Mouse (Mus musculus) MEL (cell line): ENCODE results near the gene Igfbp6. TPM values are rescaled to one million over a fixed set of nuclear protein-coding genes. Genes with fewer than 3 reads are reported as not detected.

Experiments
- DNase-seq: peaks from one replicate; pipeline ENCODE4 v3.0.0; 2011; ENCODE audit warnings: low read depth, low spot score
- H3K27ac ChIP-seq: 2 replicates; pipeline ENCODE4 v1.5.1; 2012; ENCODE audit warnings: low read depth, mild to moderate bottlenecking, control low read depth, low read length, moderate library complexity; ENCODE audit not compliant: control insufficient read depth
- H3K27me3 ChIP-seq, 2 experiments: fragments of 150-350 bp in 1 of 2; sonication (generic) in 1 of 2; 2 replicates each; pipeline ENCODE4 v1.6.1; 2012; ENCODE audit warnings: low read length in 2 of 2, mild to moderate bottlenecking in 2 of 2, improper control_type of control experiment in 1 of 2, moderate library complexity in 1 of 2; ENCODE audit not compliant: insufficient read depth in 2 of 2, control insufficient read depth in 1 of 2
- H3K36me3 ChIP-seq, 2 experiments: 2 replicates each; pipeline ENCODE4 v1.6.1; 2012 to 2014; ENCODE audit warnings: low read length in 2 of 2, improper control_type of control experiment in 1 of 2, inconsistent platforms in 1 of 2, mild to moderate bottlenecking in 1 of 2; ENCODE audit not compliant: insufficient read depth in 2 of 2, control insufficient read depth in 1 of 2
- H3K4me1 ChIP-seq, 2 experiments: fragments of 150-350 bp in 1 of 2; sonication (generic) in 1 of 2; 2 replicates each; pipeline ENCODE4 v1.6.1; 2012; ENCODE audit warnings: low read length in 2 of 2, improper control_type of control experiment in 1 of 2, mild to moderate bottlenecking in 1 of 2; ENCODE audit not compliant: insufficient read depth in 2 of 2, control insufficient read depth in 1 of 2
- H3K4me3 ChIP-seq, 2 experiments: fragments of 150-350 bp in 1 of 2; sonication (generic) in 1 of 2; 2 replicates each; pipeline ENCODE4 v1.5.1; 2012; ENCODE audit warnings: low read depth in 2 of 2, low read length in 2 of 2, mild to moderate bottlenecking in 2 of 2, moderate library complexity in 2 of 2, control low read depth in 1 of 2, improper control_type of control experiment in 1 of 2; ENCODE audit not compliant: control insufficient read depth in 1 of 2, insufficient read depth in 1 of 2
- H3K79me2 ChIP-seq: 2 replicates; pipeline ENCODE4 v1.6.1; 2012; ENCODE audit warnings: mild to moderate bottlenecking, low read length, moderate library complexity; ENCODE audit not compliant: control insufficient read depth, poor library complexity, insufficient read depth
- H3K9ac ChIP-seq: 2 replicates; pipeline ENCODE4 v1.6.1; 2012; ENCODE audit warnings: low read depth, mild to moderate bottlenecking, control low read depth, low read length, moderate library complexity; ENCODE audit not compliant: control insufficient read depth, poor library complexity, severe bottlenecking
- H3K9me3 ChIP-seq: fragments of 150-350 bp; sonication (generic); replicated peaks from 2 replicates; pipeline ENCODE4 v1.6.1; 2012; ENCODE audit warnings: mild to moderate bottlenecking, low read length, improper control_type of control experiment, moderate library complexity; ENCODE audit not compliant: insufficient read depth
- BHLHE40 ChIP-seq: IDR thresholded peaks from 2 replicates; pipeline ENCODE4 v1.6.1; 2012; ENCODE audit warnings: low read depth, mild to moderate bottlenecking, inconsistent platforms, low read length, improper control_type of control experiment, borderline replicate concordance
- CHD1 ChIP-seq: IDR thresholded peaks from 2 replicates; pipeline ENCODE4 v1.6.1; 2012; ENCODE audit warnings: low read depth, mild to moderate bottlenecking, inconsistent platforms, low read length, improper control_type of control experiment
- CHD2 ChIP-seq: IDR thresholded peaks from 2 replicates; pipeline ENCODE4 v1.6.1; 2011; ENCODE audit warnings: low read length, improper control_type of control experiment
- CTCF ChIP-seq, 3 experiments: IDR thresholded peaks in 2 of 3; conservative IDR thresholded peaks in 1 of 3; 2 replicates each; pipeline ENCODE4 v1.5.1; 2011 to 2012; ENCODE audit warnings: low read length in 3 of 3, low read depth in 2 of 3, mild to moderate bottlenecking in 2 of 3, improper control_type of control experiment in 1 of 3, inconsistent platforms in 1 of 3, mixed read lengths in 1 of 3, moderate library complexity in 1 of 3; ENCODE audit not compliant: control insufficient read depth in 1 of 3, insufficient read depth in 1 of 3, poor library complexity in 1 of 3, severe bottlenecking in 1 of 3
- E2F4 ChIP-seq: IDR thresholded peaks from 2 replicates; pipeline ENCODE4 v1.6.1; 2011; ENCODE audit warnings: low read depth, low read length, improper control_type of control experiment, borderline replicate concordance
- ELF1 ChIP-seq: IDR thresholded peaks from 2 replicates; pipeline ENCODE4 v1.6.1; 2014; ENCODE audit warnings: low read depth, mild to moderate bottlenecking, inconsistent platforms, low read length, improper control_type of control experiment, moderate library complexity
- ETS1 ChIP-seq: IDR thresholded peaks from 2 replicates; pipeline ENCODE4 v1.6.1; 2012; ENCODE audit warnings: low read depth, mild to moderate bottlenecking, inconsistent platforms, low read length, improper control_type of control experiment, moderate library complexity
- HCFC1 ChIP-seq: IDR thresholded peaks from 2 replicates; pipeline ENCODE4 v1.6.1; 2012; ENCODE audit warnings: low read depth, mild to moderate bottlenecking, inconsistent platforms, low read length, improper control_type of control experiment, moderate library complexity
- JUND ChIP-seq: IDR thresholded peaks from 2 replicates; pipeline ENCODE4 v1.6.1; 2011; ENCODE audit warnings: low read depth, mild to moderate bottlenecking, improper control_type of control experiment, low read length
- KAT2A ChIP-seq: conservative IDR thresholded peaks from 2 replicates; pipeline ENCODE4 v1.6.1; 2012; ENCODE audit warnings: low read depth, low read length, improper control_type of control experiment, inconsistent platforms
- MAFK ChIP-seq: IDR thresholded peaks from 2 replicates; pipeline ENCODE4 v1.6.1; 2011; ENCODE audit warnings: low read depth, mild to moderate bottlenecking, low read length, improper control_type of control experiment, borderline replicate concordance
- MAZ ChIP-seq: IDR thresholded peaks from 2 replicates; pipeline ENCODE4 v1.6.1; 2012; ENCODE audit warnings: low read depth, mild to moderate bottlenecking, inconsistent platforms, low read length, improper control_type of control experiment
- MXI1 ChIP-seq: IDR thresholded peaks from 2 replicates; pipeline ENCODE4 v1.6.1; 2011; ENCODE audit warnings: mild to moderate bottlenecking, low read depth, low read length, improper control_type of control experiment
- MYB ChIP-seq: IDR thresholded peaks from 2 replicates; pipeline ENCODE4 v1.6.1; 2011; ENCODE audit warnings: mild to moderate bottlenecking, low read depth, low read length, improper control_type of control experiment
- MYC ChIP-seq: IDR thresholded peaks from 2 replicates; pipeline ENCODE4 v1.6.1; 2011; ENCODE audit warnings: low read depth, mild to moderate bottlenecking, low read length, improper control_type of control experiment, moderate library complexity
- NELFE ChIP-seq: IDR thresholded peaks from 2 replicates; pipeline ENCODE4 v1.6.1; 2011; ENCODE audit warnings: low read depth, low read length, improper control_type of control experiment
- NRF1 ChIP-seq: IDR thresholded peaks from 2 replicates; pipeline ENCODE4 v1.6.1; 2014; ENCODE audit warnings: low read depth, mild to moderate bottlenecking, inconsistent platforms, low read length, improper control_type of control experiment, moderate library complexity; ENCODE audit not compliant: poor library complexity, insufficient read depth, severe bottlenecking
- POLR2A ChIP-seq, 2 experiments: IDR thresholded peaks; 2 replicates each; pipeline ENCODE4 v1.6.1; 2011 to 2012; ENCODE audit warnings: low read length in 2 of 2, mild to moderate bottlenecking in 2 of 2, control low read depth in 1 of 2, improper control_type of control experiment in 1 of 2, low read depth in 1 of 2, moderate library complexity in 1 of 2; ENCODE audit not compliant: control insufficient read depth in 1 of 2, insufficient read depth in 1 of 2, poor library complexity in 1 of 2
- POLR2AphosphoS2 ChIP-seq: IDR thresholded peaks from 2 replicates; pipeline ENCODE4 v1.6.1; 2011; ENCODE audit warnings: low read length, improper control_type of control experiment
- POLR2AphosphoS5 ChIP-seq: IDR thresholded peaks from 2 replicates; pipeline ENCODE4 v1.6.1; 2012; ENCODE audit warnings: low read depth, borderline replicate concordance, mild to moderate bottlenecking, inconsistent platforms, low read length, moderate library complexity, mixed read lengths
- RAD21 ChIP-seq: IDR thresholded peaks from 2 replicates; pipeline ENCODE4 v1.6.1; 2011; ENCODE audit warnings: mild to moderate bottlenecking, low read depth, low read length, improper control_type of control experiment
- RCOR1 ChIP-seq: IDR thresholded peaks from 2 replicates; pipeline ENCODE4 v1.6.1; 2012; ENCODE audit warnings: low read depth, mild to moderate bottlenecking, inconsistent platforms, low read length, improper control_type of control experiment
- SIN3A ChIP-seq: IDR thresholded peaks from 2 replicates; pipeline ENCODE4 v1.6.1; 2012; ENCODE audit warnings: low read length, improper control_type of control experiment, inconsistent platforms
- SMC3 ChIP-seq: IDR thresholded peaks from 2 replicates; pipeline ENCODE4 v1.6.1; 2011; ENCODE audit warnings: low read depth, low read length, improper control_type of control experiment
- TAL1 ChIP-seq: IDR thresholded peaks from 2 replicates; pipeline ENCODE4 v1.6.1; 2012; ENCODE audit warnings: mild to moderate bottlenecking, inconsistent platforms, low read length, moderate library complexity, mixed read lengths
- UBTF ChIP-seq: IDR thresholded peaks from 2 replicates; pipeline ENCODE4 v1.6.1; 2012; ENCODE audit warnings: low read depth, mild to moderate bottlenecking, inconsistent platforms, low read length, improper control_type of control experiment, moderate library complexity, borderline replicate concordance; ENCODE audit not compliant: insufficient read depth
- USF1 ChIP-seq: IDR thresholded peaks from 2 replicates; pipeline ENCODE4 v1.6.1; 2014; ENCODE audit warnings: low read depth, mild to moderate bottlenecking, inconsistent platforms, low read length, improper control_type of control experiment, moderate library complexity
- ZMIZ1 ChIP-seq: IDR thresholded peaks from 2 replicates; pipeline ENCODE4 v1.6.1; 2012; ENCODE audit warnings: low read depth, mild to moderate bottlenecking, inconsistent platforms, low read length, improper control_type of control experiment, moderate library complexity
- ZNF384 ChIP-seq: IDR thresholded peaks from 2 replicates; pipeline ENCODE4 v1.6.1; 2012; ENCODE audit warnings: low read depth, mild to moderate bottlenecking, inconsistent platforms, low read length, improper control_type of control experiment
- polyA plus RNA-seq, 2 experiments: library from polyadenylated mRNA; stranded (reverse) in 1 of 2; unstranded in 1 of 2; fragments of >175 nt in 1 of 2; fragments of >200 nt in 1 of 2; gene quantifications; 2 replicates each; pipeline versions ENCODE4 v1.2.1 to v1.2.4; 2012; ENCODE audit warnings: low replicate concordance in 2 of 2, low read depth in 1 of 2; ENCODE audit not compliant: insufficient read length in 2 of 2, insufficient read depth in 1 of 2, missing spikeins in 1 of 2
- total RNA-seq: library from RNA; depleted of rRNA; stranded (reverse); fragments of 300-350 nt; gene quantifications from 2 replicates; pipeline ENCODE4 v1.2.3, GENCODE M21; 2012

Igfbp6 gene
- total and polyA plus RNA-seq, 3 experiments: 0.65 to 1.8 TPM; not detected in 1

DNA sequence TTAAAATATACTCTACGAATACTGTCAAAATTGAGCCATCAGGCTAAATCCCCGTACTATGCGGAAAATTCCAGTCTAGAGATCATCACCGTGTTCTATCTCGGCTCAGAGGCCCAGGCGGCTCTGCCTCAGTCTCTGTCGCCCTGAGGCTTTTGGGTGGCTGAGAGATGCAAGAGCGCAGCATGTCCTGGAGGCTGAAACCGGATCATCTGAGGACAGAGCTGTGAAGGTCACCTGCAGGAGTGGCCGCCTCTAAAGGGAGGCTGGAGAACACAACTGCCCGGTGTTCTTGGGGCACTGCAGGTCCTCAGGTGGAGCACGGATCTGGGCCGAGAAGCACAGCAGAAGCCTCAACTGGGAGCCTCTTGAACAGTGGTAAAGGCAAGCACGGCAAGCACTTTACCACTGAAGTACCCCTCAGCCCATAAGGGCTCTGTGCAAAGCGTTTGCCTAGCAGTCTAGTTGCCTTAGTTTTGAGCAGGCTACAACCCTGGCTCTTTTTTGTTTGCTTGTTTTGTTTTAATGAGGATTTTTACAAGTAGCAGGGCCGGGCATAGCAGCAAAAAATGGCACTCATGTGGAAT is 31.7 kb downstream of the Igfbp6 start:
- Histone ChIP-seq H3K4me3 (no peak overlapping the region), H3K36me3 (peaks cover 0 to 8% of the 10 kb centered on the region in 2 experiments; a peak in 2 of 4 replicates), H3K9ac (no peak overlapping the region), H3K79me2 (no peaks in the 10 kb centered on the region)
- DNase-seq: no peak
- TF ChIP-seq BHLHE40: no peak
- TF ChIP-seq MYC: no peak
- TF ChIP-seq ZNF384: no peak
- TF ChIP-seq ZMIZ1: no peak
- TF ChIP-seq RCOR1: no peak
- TF ChIP-seq MAZ: no peak
- TF ChIP-seq UBTF: no peak
- no peak for TF ChIP-seq ELF1
- no peak for TF ChIP-seq CTCF (IDR thresholded peaks at IDR 0.05 in 2 of 3, conservative IDR thresholded peaks at IDR 0.05 in 1 of 3; ENCODE audit: control insufficient read depth in 1 of 3, insufficient read depth in 1 of 3, low read depth in 2 of 3, low read length in 3 of 3, poor library complexity in 1 of 3, severe bottlenecking in 1 of 3)
- TF ChIP-seq POLR2A (IDR thresholded peaks at IDR 0.05; ENCODE audit: control insufficient read depth in 1 of 2, insufficient read depth in 1 of 2, low read depth in 1 of 2, low read length in 2 of 2, poor library complexity in 1 of 2): no peak
- no peak for TF ChIP-seq CHD1
- no peak for TF ChIP-seq SMC3
- no peak for TF ChIP-seq POLR2AphosphoS5
- no peak for TF ChIP-seq SIN3A
- TF ChIP-seq ETS1: no peak
- TF ChIP-seq, all 39 proteins: peak for 0
- Histone ChIP-seq H3K27me3 (no peaks in the 10 kb centered on the region), H3K4me1 (peaks cover 4 to 17% of the 10 kb centered on the region in 2 experiments; a peak in 3 of 4 replicates), H3K27ac (no peak overlapping the region), H3K9me3 (no peaks in the 10 kb centered on the region)

DNA sequence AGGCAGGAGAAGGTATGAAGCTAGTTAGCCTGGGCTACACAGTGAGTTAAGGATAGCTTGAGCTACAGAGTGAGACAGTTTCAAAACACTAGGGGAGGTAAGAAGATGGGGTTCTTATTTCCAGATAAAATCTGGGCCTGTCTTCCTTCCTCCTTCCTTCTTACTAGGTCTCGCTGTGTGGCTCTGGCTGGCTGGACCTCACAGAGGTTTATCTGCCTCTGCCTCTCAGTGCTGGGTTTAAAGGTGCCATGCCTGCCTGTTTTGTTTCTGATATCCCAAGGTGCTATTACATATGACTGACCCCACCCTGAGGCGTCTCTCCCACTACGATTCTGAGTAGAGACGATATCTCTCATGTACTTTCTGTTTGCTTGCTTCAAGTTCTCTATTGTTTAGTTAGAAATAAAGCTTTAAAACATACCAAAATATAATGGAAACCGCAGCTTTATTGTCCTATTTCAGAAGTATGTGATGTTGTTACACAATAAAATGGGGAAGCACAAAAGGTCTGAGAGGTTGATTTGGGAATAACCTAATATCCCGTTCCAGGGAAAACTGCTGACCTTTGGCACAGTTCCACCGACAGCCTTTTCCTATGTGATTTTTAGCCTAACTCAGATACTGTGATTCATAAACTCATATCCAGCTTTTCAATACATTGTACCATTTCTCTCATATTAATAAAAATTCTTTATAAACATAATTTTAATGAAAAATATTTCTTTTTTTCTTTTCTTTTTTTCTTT is 32.6 kb downstream of the Igfbp6 start:
- Histone ChIP-seq H3K27ac (no peak overlapping the region), H3K79me2 (no peaks in the 10 kb centered on the region), H3K4me3 (peak overlapping the region in 1 of 2 experiments; percentile 12; a peak in 3 of 4 replicates), H3K36me3 (peaks cover 0 to 8% of the 10 kb centered on the region in 2 experiments; a peak in 2 of 4 replicates), H3K27me3 (no peaks in the 10 kb centered on the region), H3K9ac (no peak overlapping the region), H3K4me1 (peaks cover 4 to 17% of the 10 kb centered on the region in 2 experiments; a peak in 3 of 4 replicates), H3K9me3 (no peaks in the 10 kb centered on the region)
- DNase-seq: peak; percentile 76
- no peak for TF ChIP-seq JUND
- TF ChIP-seq POLR2AphosphoS5: no peak
- peak; percentile 54 for TF ChIP-seq TAL1
- TF ChIP-seq ZNF384: no peak
- TF ChIP-seq HCFC1: no peak
- no peak for TF ChIP-seq E2F4
- TF ChIP-seq CTCF (IDR thresholded peaks at IDR 0.05 in 2 of 3, conservative IDR thresholded peaks at IDR 0.05 in 1 of 3; ENCODE audit: control insufficient read depth in 1 of 3, insufficient read depth in 1 of 3, low read depth in 2 of 3, low read length in 3 of 3, poor library complexity in 1 of 3, severe bottlenecking in 1 of 3): peak in 1 of 3 experiments; percentile 3; a peak in 1 of 6 replicates
- no peak for TF ChIP-seq CHD2
- no peak for TF ChIP-seq MXI1
- peak; percentile 7; the same call in 1 of the 2 replicates for TF ChIP-seq SMC3
- TF ChIP-seq MYC: 0 out of 2 replicates have a peak, but pooled peaks have one; percentile 41
- TF ChIP-seq NELFE: no peak
- TF ChIP-seq NRF1: no peak
- TF ChIP-seq KAT2A: no peak
- no peak for TF ChIP-seq MAFK
- TF ChIP-seq POLR2AphosphoS2: no peak
- TF ChIP-seq MYB: no peak
- no peak for TF ChIP-seq CHD1
- no peak for TF ChIP-seq BHLHE40
- TF ChIP-seq RAD21: no peak
- no peak for TF ChIP-seq USF1
